ENCODE assay signal across 16 mouse cellular contexts in genomic region chr2:30755985-30756765, GRCm38 (mm10). TPM values are rescaled to one million over a fixed set of nuclear protein-coding genes. Genes with fewer than 3 reads are reported as not detected.
DNase-seq lines count a peak whose midpoint lies in the region; TF ChIP-seq lines count a peak whose summit lies in the region.
"Had no signal": no experiment of that assay in that cellular context is flagged by ENCODE, and none has a peak within 500 bp of the region (broad histone marks: within the 10 kb centered on the region; RNA-seq: fewer than 3 reads in every experiment).

No protein-coding gene starts in this region.

- WGBS in lung, adult 2 months: 77% methylated on average over 6 of the region's 6 CpGs
- 94% methylated on average over 6 of the region's 6 CpGs for WGBS in embryonic facial prominence, embryonic 10.5 days

- no peaks in the 10 kb centered on the region for H3K27me3 ChIP-seq in embryonic facial prominence, embryonic 10.5 days (replicated peaks; ENCODE audit: low read depth, poor library complexity, severe bottlenecking)
- H3K27me3 ChIP-seq: hindbrain, embryonic 13.5 days had no signal

- TF ChIP-seq CTCF in lung, adult 2 months (IDR thresholded peaks at IDR 0.05; ENCODE audit: insufficient read depth, low read length): peak; percentile 14; the same call in 1 of the 2 replicates

- TF ChIP-seq POLR2A in lung, adult 2 months (IDR thresholded peaks at IDR 0.05; ENCODE audit: borderline replicate concordance, extremely low read depth, low read depth, low read length): no peak

- H3K4me1 ChIP-seq in lung, adult 2 months (ENCODE audit: control insufficient read depth, insufficient read depth, low read length): peaks cover 11% of the 10 kb centered on the region
- H3K4me1 ChIP-seq in embryonic facial prominence, embryonic 10.5 days: peaks cover 67% of the 10 kb centered on the region

- no peak overlapping the region for H3K4me3 ChIP-seq in lung, adult 2 months (replicated peaks; ENCODE audit: extremely low read depth, low read depth, low read length)
- H3K4me3 ChIP-seq in embryonic facial prominence, embryonic 10.5 days: no peak overlapping the region
- H3K4me3 ChIP-seq: hindbrain, embryonic 13.5 days; liver, embryonic 13.5 days; myocyte had no signal

- peak; percentile 89 for DNase-seq in heart, adult 11 months
- no peak for DNase-seq in heart, adult 18-20 months
- DNase-seq in lung, adult 2 months: no peak
- DNase-seq in lung, postnatal 14 days: no peak
- no peak for DNase-seq in embryonic facial prominence, embryonic 10.5 days (ENCODE audit: low spot score)
- peak; percentile 67 for DNase-seq in lung, postnatal 36 days
- DNase-seq in adrenal gland, postnatal 4 days (ENCODE audit: low spot score in 2 of 2): no peak
- no peak for DNase-seq in right cerebral cortex, adult 2 months (ENCODE audit: low spot score in 2 of 2)
- DNase-seq: adrenal gland, postnatal 25 days; cerebellum, postnatal 14 days; kidney, adult 18-20 months; liver, embryonic 13.5 days; thymus, postnatal 4 days had no signal

- H3K9me3 ChIP-seq in embryonic facial prominence, embryonic 10.5 days: peaks cover 9% of the 10 kb centered on the region; the same call in 1 of the 2 replicates
- H3K9me3 ChIP-seq: hindbrain, embryonic 13.5 days had no signal

- peak overlapping the region; percentile 95 for H3K27ac ChIP-seq in embryonic facial prominence, embryonic 10.5 days (replicated peaks)
- H3K27ac ChIP-seq: hindbrain, embryonic 13.5 days; liver, embryonic 13.5 days had no signal

- 0 out of 2 replicates have a peak, but pooled peaks cover 7% of the 10 kb centered on the region for H3K36me3 ChIP-seq in embryonic facial prominence, embryonic 10.5 days (replicated peaks)
- H3K36me3 ChIP-seq: G1E; hindbrain, embryonic 13.5 days; liver, embryonic 13.5 days had no signal

RNA-seq across cellular contexts. Expression of gene 1700001O22Rik, which starts 47.3 kb away (rescaled TPM):
- under 1 TPM; 0.49 to 0.74 TPM for total RNA-seq in heart, adult 18-20 months (2021)
- polyA plus RNA-seq in lung, adult 2 months (2012; rRNA removed): 1.8 and 2.2 TPM in 2 replicates
- polyA plus RNA-seq in embryonic facial prominence, embryonic 10.5 days (2016; fragmentation: Nextera tagmentation; extraction: Ambion mirVana): 2.4 and 3.1 TPM in 2 replicates
- total RNA-seq in adrenal gland, postnatal 4 days (2021): 1 to 10 TPM; 1.2 to 1.9 TPM
- polyA plus RNA-seq: G1E had no signal

RNA-seq across cellular contexts. Expression of gene Ntmt1, which starts 51.5 kb away (rescaled TPM):
- total RNA-seq in heart, adult 18-20 months (2021): 10 to 100 TPM; 22.6 to 29.2 TPM
- polyA plus RNA-seq in lung, adult 2 months (2012; rRNA removed): 20.2 and 23.4 TPM in 2 replicates
- 134 and 135 TPM in 2 replicates for polyA plus RNA-seq in embryonic facial prominence, embryonic 10.5 days (2016; fragmentation: Nextera tagmentation; extraction: Ambion mirVana)
- 10 to 100 TPM; 43.1 to 44.4 TPM for total RNA-seq in adrenal gland, postnatal 4 days (2021)

Comparison
In these comparisons a context has a peak if more than half of its experiments do, and no peak if none do; other contexts are left out.
1. DNase-seq: peak in heart, adult 11 months (single experiment) and lung, postnatal 36 days (single experiment); none in heart, adult 18-20 months (0 of 2), lung, adult 2 months (single experiment), lung, postnatal 14 days (single experiment), embryonic facial prominence, embryonic 10.5 days (single experiment), adrenal gland, postnatal 4 days (0 of 2) and right cerebral cortex, adult 2 months (0 of 2).